In the genomic region with DNA sequence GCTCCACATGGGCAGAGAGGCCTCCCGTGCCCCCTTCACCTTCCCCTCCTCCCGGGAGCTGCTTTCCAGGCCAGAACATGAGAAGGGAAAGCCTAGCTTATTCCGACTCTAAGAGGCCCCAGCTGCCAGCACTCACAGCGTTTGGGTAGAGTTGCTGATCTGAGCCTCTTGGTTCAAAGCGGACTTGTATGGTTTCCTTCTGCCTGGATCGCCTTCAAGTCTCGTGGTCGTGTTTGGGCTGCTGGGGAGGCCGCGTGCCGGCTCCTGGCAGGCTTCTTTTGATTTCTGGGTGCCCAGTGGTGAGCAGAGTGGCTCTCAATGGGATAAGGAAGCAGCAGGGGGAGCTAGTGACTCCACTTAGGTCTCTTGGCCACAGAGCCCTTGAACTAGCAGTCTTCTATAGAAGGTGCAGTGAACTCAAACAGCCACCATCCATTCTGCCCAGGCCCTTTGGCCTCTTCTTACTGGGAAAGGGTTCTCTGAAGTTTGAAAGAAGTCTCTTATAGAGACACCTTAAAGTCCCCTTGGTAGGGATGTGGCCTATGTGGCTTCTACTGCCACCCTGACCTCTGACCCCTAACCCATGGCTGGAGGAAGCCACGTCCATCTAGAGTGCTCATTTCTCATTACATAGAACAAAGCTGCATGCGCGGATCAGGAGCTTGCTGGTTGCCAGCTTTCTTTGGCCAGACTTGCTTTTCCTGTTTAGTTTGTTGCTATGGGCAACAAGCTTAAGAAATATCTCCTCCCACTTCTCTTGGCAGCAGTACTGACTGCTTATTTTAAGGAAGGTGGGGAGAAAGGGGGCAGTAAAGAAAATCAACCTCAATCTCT, we compare ENCODE assay signal across 8 mouse cellular contexts.
DNase-seq lines count a peak whose midpoint lies in the region; ATAC-seq and TF ChIP-seq lines count a peak whose summit lies in the region.

No protein-coding gene starts in this region.

- peaks cover 18% of the 10 kb centered on the region for H3K4me1 ChIP-seq in bone marrow, adult 2 months (ENCODE audit: control insufficient read depth, insufficient read depth, low read length)

- H3K27ac ChIP-seq in bone marrow, adult 2 months (ENCODE audit: control insufficient read depth, insufficient read depth, low read depth, low read length, poor library complexity) = no peak overlapping the region; the same call in 1 of the 2 replicates

- H3K4me3 ChIP-seq in bone marrow, adult 2 months (replicated peaks; ENCODE audit: control insufficient read depth, low read depth, low read length) = no peak overlapping the region

- 13% methylated on average over 14 of the region's 14 CpGs for WGBS in bone marrow, adult 2 months

- TF ChIP-seq CTCF in bone marrow, adult 2 months (IDR thresholded peaks at IDR 0.05; ENCODE audit: control insufficient read depth, insufficient read depth, low read length) = peak; percentile 31; the same call in 1 of the 2 replicates

- peak; percentile 39 for ATAC-seq in inflammation-experienced regulatory T-cells, adult 6 months
- peak; percentile 50 for ATAC-seq in megakaryocyte-erythroid progenitor cell, adult 5-6 weeks (replicated peaks; ENCODE audit: low FRiP score, low TSS enrichment, poor library complexity, severe bottlenecking)

- no peak for TF ChIP-seq POLR2A in bone marrow, adult 2 months (IDR thresholded peaks at IDR 0.05; ENCODE audit: borderline replicate concordance, control insufficient read depth, low read depth, low read length)

- peak; percentile 24 to 30 for DNase-seq in CD8-positive naive resting alpha-beta T cell, adult 2 months (ENCODE audit: low read depth in 2 of 2, low spot score in 2 of 2)
- peak; percentile 77 to 82 for DNase-seq in frontal cortex, adult 2 months (ENCODE audit: extremely low spot score in 1 of 2, low spot score in 1 of 2)
- peak; percentile 73 to 85 for DNase-seq in left cerebral cortex, adult 9 months (ENCODE audit: low spot score in 2 of 2)
- DNase-seq in skeletal muscle tissue, adult 2 months (ENCODE audit: low read depth, low spot score) = peak; percentile 82
- DNase-seq in cerebellum, adult 18-20 months = no peak

Comparison
In these comparisons a context has a peak if more than half of its experiments do, and no peak if none do; other contexts are left out.
1. DNase-seq: peak in CD8-positive naive resting alpha-beta T cell, adult 2 months (2 of 2), frontal cortex, adult 2 months (2 of 2), left cerebral cortex, adult 9 months (2 of 2) and skeletal muscle tissue, adult 2 months (single experiment); none in cerebellum, adult 18-20 months (0 of 2).